Mouse (Mus musculus) erythroblast, embryonic 14.5 days (primary cell): ENCODE results near the gene Scn1b.

Source experiments
- GATA1 ChIP-seq: IDR thresholded peaks from 2 replicates; pipeline ENCODE4 v1.6.1; 2012; ENCODE audit warnings: low read length, inconsistent platforms, mixed read lengths
- TAL1 ChIP-seq: IDR thresholded peaks from 3 replicates; pipeline ENCODE4 v1.6.1; 2012; ENCODE audit warnings: low read length, inconsistent platforms, mixed read lengths

GRCm38 (mm10) chr7:31114646-31115045 is 12.2 kb downstream of the Scn1b start:
- no peak for TF ChIP-seq TAL1
- no peak for TF ChIP-seq GATA1
